Mouse (Mus musculus) MEL (cell line): Measurements from ENCODE around the gene Sumf1. TPM values are rescaled to one million over a fixed set of nuclear protein-coding genes. Genes with fewer than 3 reads are reported as not detected.

Experiments
- DNase-seq: peaks from one replicate; pipeline ENCODE4 v3.0.0; 2011; ENCODE audit warnings: low read depth, low spot score
- H3K27ac ChIP-seq: 2 replicates; pipeline ENCODE4 v1.5.1; 2012; ENCODE audit warnings: low read depth, mild to moderate bottlenecking, control low read depth, low read length, moderate library complexity; ENCODE audit not compliant: control insufficient read depth
- H3K27me3 ChIP-seq, 2 experiments: fragments of 150-350 bp in 1 of 2; sonication (generic) in 1 of 2; 2 replicates each; pipeline ENCODE4 v1.6.1; 2012; ENCODE audit warnings: low read length in 2 of 2, mild to moderate bottlenecking in 2 of 2, improper control_type of control experiment in 1 of 2, moderate library complexity in 1 of 2; ENCODE audit not compliant: insufficient read depth in 2 of 2, control insufficient read depth in 1 of 2
- H3K36me3 ChIP-seq, 2 experiments: 2 replicates each; pipeline ENCODE4 v1.6.1; 2012 to 2014; ENCODE audit warnings: low read length in 2 of 2, improper control_type of control experiment in 1 of 2, inconsistent platforms in 1 of 2, mild to moderate bottlenecking in 1 of 2; ENCODE audit not compliant: insufficient read depth in 2 of 2, control insufficient read depth in 1 of 2
- H3K4me1 ChIP-seq, 2 experiments: fragments of 150-350 bp in 1 of 2; sonication (generic) in 1 of 2; 2 replicates each; pipeline ENCODE4 v1.6.1; 2012; ENCODE audit warnings: low read length in 2 of 2, improper control_type of control experiment in 1 of 2, mild to moderate bottlenecking in 1 of 2; ENCODE audit not compliant: insufficient read depth in 2 of 2, control insufficient read depth in 1 of 2
- H3K4me3 ChIP-seq, 2 experiments: fragments of 150-350 bp in 1 of 2; sonication (generic) in 1 of 2; 2 replicates each; pipeline ENCODE4 v1.5.1; 2012; ENCODE audit warnings: low read depth in 2 of 2, low read length in 2 of 2, mild to moderate bottlenecking in 2 of 2, moderate library complexity in 2 of 2, control low read depth in 1 of 2, improper control_type of control experiment in 1 of 2; ENCODE audit not compliant: control insufficient read depth in 1 of 2, insufficient read depth in 1 of 2
- H3K79me2 ChIP-seq: 2 replicates; pipeline ENCODE4 v1.6.1; 2012; ENCODE audit warnings: mild to moderate bottlenecking, low read length, moderate library complexity; ENCODE audit not compliant: control insufficient read depth, poor library complexity, insufficient read depth
- H3K9ac ChIP-seq: 2 replicates; pipeline ENCODE4 v1.6.1; 2012; ENCODE audit warnings: low read depth, mild to moderate bottlenecking, control low read depth, low read length, moderate library complexity; ENCODE audit not compliant: control insufficient read depth, poor library complexity, severe bottlenecking
- H3K9me3 ChIP-seq: fragments of 150-350 bp; sonication (generic); replicated peaks from 2 replicates; pipeline ENCODE4 v1.6.1; 2012; ENCODE audit warnings: mild to moderate bottlenecking, low read length, improper control_type of control experiment, moderate library complexity; ENCODE audit not compliant: insufficient read depth
- BHLHE40 ChIP-seq: IDR thresholded peaks from 2 replicates; pipeline ENCODE4 v1.6.1; 2012; ENCODE audit warnings: low read depth, mild to moderate bottlenecking, inconsistent platforms, low read length, improper control_type of control experiment, borderline replicate concordance
- HCFC1 ChIP-seq: IDR thresholded peaks from 2 replicates; pipeline ENCODE4 v1.6.1; 2012; ENCODE audit warnings: low read depth, mild to moderate bottlenecking, inconsistent platforms, low read length, improper control_type of control experiment, moderate library complexity
- JUND ChIP-seq: IDR thresholded peaks from 2 replicates; pipeline ENCODE4 v1.6.1; 2011; ENCODE audit warnings: low read depth, mild to moderate bottlenecking, improper control_type of control experiment, low read length
- MEF2A ChIP-seq: IDR thresholded peaks from 2 replicates; pipeline ENCODE4 v1.6.1; 2014; ENCODE audit warnings: low read depth, mild to moderate bottlenecking, inconsistent platforms, low read length, improper control_type of control experiment; ENCODE audit not compliant: poor library complexity, insufficient replicate concordance, severe bottlenecking; ENCODE audit errors: extremely low read depth
- MXI1 ChIP-seq: IDR thresholded peaks from 2 replicates; pipeline ENCODE4 v1.6.1; 2011; ENCODE audit warnings: mild to moderate bottlenecking, low read depth, low read length, improper control_type of control experiment
- MYB ChIP-seq: IDR thresholded peaks from 2 replicates; pipeline ENCODE4 v1.6.1; 2011; ENCODE audit warnings: mild to moderate bottlenecking, low read depth, low read length, improper control_type of control experiment
- NELFE ChIP-seq: IDR thresholded peaks from 2 replicates; pipeline ENCODE4 v1.6.1; 2011; ENCODE audit warnings: low read depth, low read length, improper control_type of control experiment
- POLR2A ChIP-seq, 2 experiments: IDR thresholded peaks; 2 replicates each; pipeline ENCODE4 v1.6.1; 2011 to 2012; ENCODE audit warnings: low read length in 2 of 2, mild to moderate bottlenecking in 2 of 2, control low read depth in 1 of 2, improper control_type of control experiment in 1 of 2, low read depth in 1 of 2, moderate library complexity in 1 of 2; ENCODE audit not compliant: control insufficient read depth in 1 of 2, insufficient read depth in 1 of 2, poor library complexity in 1 of 2
- POLR2AphosphoS5 ChIP-seq: IDR thresholded peaks from 2 replicates; pipeline ENCODE4 v1.6.1; 2012; ENCODE audit warnings: low read depth, borderline replicate concordance, mild to moderate bottlenecking, inconsistent platforms, low read length, moderate library complexity, mixed read lengths
- RAD21 ChIP-seq: IDR thresholded peaks from 2 replicates; pipeline ENCODE4 v1.6.1; 2011; ENCODE audit warnings: mild to moderate bottlenecking, low read depth, low read length, improper control_type of control experiment
- SIN3A ChIP-seq: IDR thresholded peaks from 2 replicates; pipeline ENCODE4 v1.6.1; 2012; ENCODE audit warnings: low read length, improper control_type of control experiment, inconsistent platforms
- SMC3 ChIP-seq: IDR thresholded peaks from 2 replicates; pipeline ENCODE4 v1.6.1; 2011; ENCODE audit warnings: low read depth, low read length, improper control_type of control experiment
- TAL1 ChIP-seq: IDR thresholded peaks from 2 replicates; pipeline ENCODE4 v1.6.1; 2012; ENCODE audit warnings: mild to moderate bottlenecking, inconsistent platforms, low read length, moderate library complexity, mixed read lengths
- TBP ChIP-seq: IDR thresholded peaks from 2 replicates; pipeline ENCODE4 v1.8.0; 2011; ENCODE audit warnings: low read depth, low read length, improper control_type of control experiment
- TCF12 ChIP-seq: IDR thresholded peaks from 2 replicates; pipeline ENCODE4 v1.6.1; 2014; ENCODE audit warnings: low read depth, mild to moderate bottlenecking, inconsistent platforms, low read length, improper control_type of control experiment, moderate library complexity
- UBTF ChIP-seq: IDR thresholded peaks from 2 replicates; pipeline ENCODE4 v1.6.1; 2012; ENCODE audit warnings: low read depth, mild to moderate bottlenecking, inconsistent platforms, low read length, improper control_type of control experiment, moderate library complexity, borderline replicate concordance; ENCODE audit not compliant: insufficient read depth
- USF2 ChIP-seq, 2 experiments: IDR thresholded peaks; 2 replicates each; pipeline ENCODE4 v1.6.1; 2011 to 2012; ENCODE audit warnings: improper control_type of control experiment in 2 of 2, low read length in 2 of 2, borderline replicate concordance in 1 of 2, inconsistent platforms in 1 of 2, low read depth in 1 of 2, mild to moderate bottlenecking in 1 of 2; ENCODE audit not compliant: insufficient read depth in 1 of 2
- ZC3H11A ChIP-seq: IDR thresholded peaks from 2 replicates; pipeline ENCODE4 v1.6.1; 2012; ENCODE audit warnings: low read depth, mild to moderate bottlenecking, inconsistent platforms, low read length, improper control_type of control experiment
- ZKSCAN1 ChIP-seq: IDR thresholded peaks from 2 replicates; pipeline ENCODE4 v1.6.1; 2012; ENCODE audit warnings: low read depth, mild to moderate bottlenecking, inconsistent platforms, low read length, improper control_type of control experiment, moderate library complexity
- ZNF384 ChIP-seq: IDR thresholded peaks from 2 replicates; pipeline ENCODE4 v1.6.1; 2012; ENCODE audit warnings: low read depth, mild to moderate bottlenecking, inconsistent platforms, low read length, improper control_type of control experiment
- polyA plus RNA-seq, 2 experiments: library from polyadenylated mRNA; stranded (reverse) in 1 of 2; unstranded in 1 of 2; fragments of >175 nt in 1 of 2; fragments of >200 nt in 1 of 2; gene quantifications; 2 replicates each; pipeline versions ENCODE4 v1.2.1 to v1.2.4; 2012; ENCODE audit warnings: low replicate concordance in 2 of 2, low read depth in 1 of 2; ENCODE audit not compliant: insufficient read length in 2 of 2, insufficient read depth in 1 of 2, missing spikeins in 1 of 2
- total RNA-seq: library from RNA; depleted of rRNA; stranded (reverse); fragments of 300-350 nt; gene quantifications from 2 replicates; pipeline ENCODE4 v1.2.3, GENCODE M21; 2012

The Sumf1 gene
- total and polyA plus RNA-seq, 3 experiments: 9.4 to 11.2 TPM; not detected in 1

- no peak overlapping the region for H3K9ac ChIP-seq
- H3K27me3 ChIP-seq: no peaks in the 10 kb centered on the region
- DNase-seq: no peak
- H3K9me3 ChIP-seq: no peaks in the 10 kb centered on the region
- H3K79me2 ChIP-seq: no peaks in the 10 kb centered on the region
- no peaks in the 10 kb centered on the region for H3K4me1 ChIP-seq
- H3K36me3 ChIP-seq: no peaks in the 10 kb centered on the region
- no peak for TF ChIP-seq MEF2A
- TF ChIP-seq USF2 (IDR thresholded peaks at IDR 0.05; ENCODE audit: borderline replicate concordance in 1 of 2, insufficient read depth in 1 of 2, low read depth in 1 of 2, low read length in 2 of 2): no peak
- TF ChIP-seq JUND: no peak
- no peak for TF ChIP-seq TCF12
- TF ChIP-seq BHLHE40: no peak
- TF ChIP-seq HCFC1: no peak
- TF ChIP-seq ZC3H11A: no peak
- TF ChIP-seq ZNF384: no peak
- no peak overlapping the region for H3K4me3 ChIP-seq
- H3K27ac ChIP-seq: no peak overlapping the region
Measured at GRCm38 (mm10) chr6:108074624-108075023, 110.8 kb downstream of the Sumf1 start.

- H3K36me3 ChIP-seq: no peaks in the 10 kb centered on the region
- TF ChIP-seq POLR2AphosphoS5: no peak
- TF ChIP-seq UBTF: no peak
- no peak for TF ChIP-seq MYB
- no peak for TF ChIP-seq RAD21
- TF ChIP-seq SMC3: no peak
- no peak for TF ChIP-seq NELFE
- no peak for TF ChIP-seq ZKSCAN1
- TF ChIP-seq MXI1: no peak
- TF ChIP-seq TBP: no peak
- TF ChIP-seq MEF2A: no peak
- TF ChIP-seq TCF12: no peak
- no peak for TF ChIP-seq HCFC1
- TF ChIP-seq SIN3A: no peak
- no peak for TF ChIP-seq TAL1
- no peak for TF ChIP-seq POLR2A (IDR thresholded peaks at IDR 0.05; ENCODE audit: control insufficient read depth in 1 of 2, insufficient read depth in 1 of 2, low read depth in 1 of 2, low read length in 2 of 2, poor library complexity in 1 of 2)
- no peak overlapping the region for H3K9ac ChIP-seq
- DNase-seq: no peak
- H3K27ac ChIP-seq: no peak overlapping the region
- no peaks in the 10 kb centered on the region for H3K27me3 ChIP-seq
- H3K4me3 ChIP-seq: no peak overlapping the region
- H3K4me1 ChIP-seq: no peaks in the 10 kb centered on the region
- no peaks in the 10 kb centered on the region for H3K79me2 ChIP-seq
- H3K9me3 ChIP-seq: no peaks in the 10 kb centered on the region
Measured at GRCm38 (mm10) chr6:108073931-108074330, 111.5 kb downstream of the Sumf1 start.
